Mouse (Mus musculus) adrenal gland, adult 8-10 months (tissue): Measurements from ENCODE around the gene Cd180. TPM values are rescaled to one million over a fixed set of nuclear protein-coding genes. Genes with fewer than 3 reads are reported as not detected.

Experiments
- DNase-seq: peaks from one replicate; pipeline ENCODE4 v3.0.0; 2022
- total RNA-seq, 4 experiments: library from RNA; stranded (reverse); gene quantifications; 2 replicates each; pipeline ENCODE4 v1.2.4; 2022

Cd180 gene
- total RNA-seq, 4 experiments from 2014 or later = 2.3 to 7.4 (median 4.7) TPM

GRCm38 (mm10) chr13:102744481-102745269 lies 51.3 kb downstream of the Cd180 start:
- DNase-seq = no peak

GRCm38 (mm10) chr13:102745270-102745600 lies 51.9 kb downstream of the Cd180 start:
- no peak for DNase-seq

GRCm38 (mm10) chr13:102745626-102746342 lies 52.4 kb downstream of the Cd180 start:
- DNase-seq = no peak

GRCm38 (mm10) chr13:102746803-102747561 lies 53.6 kb downstream of the Cd180 start:
- no peak for DNase-seq

GRCm38 (mm10) chr13:102749194-102749593 lies 55.8 kb downstream of the Cd180 start:
- DNase-seq = no peak

- DNase-seq = no peak
Observed at GRCm38 (mm10) chr13:102749891-102750290, 56.5 kb downstream of the Cd180 start.

- DNase-seq = no peak
Observed at GRCm38 (mm10) chr13:102753714-102754556, 60.6 kb downstream of the Cd180 start.

- no peak for DNase-seq
Observed at GRCm38 (mm10) chr13:102755124-102755523, 61.8 kb downstream of the Cd180 start.

- DNase-seq = peak; percentile 83
Observed at GRCm38 (mm10) chr13:102756071-102756470, 62.7 kb downstream of the Cd180 start.

GRCm38 (mm10) chr13:102758021-102758420 lies 64.7 kb downstream of the Cd180 start:
- DNase-seq = peak; percentile 55

GRCm38 (mm10) chr13:102761410-102761809 lies 68.1 kb downstream of the Cd180 start:
- no peak for DNase-seq

- DNase-seq = no peak
Observed at GRCm38 (mm10) chr13:102762203-102762602, 68.8 kb downstream of the Cd180 start.

GRCm38 (mm10) chr13:102764218-102764617 lies 70.9 kb downstream of the Cd180 start:
- no peak for DNase-seq

- no peak for DNase-seq
Observed at GRCm38 (mm10) chr13:102765216-102765615, 71.9 kb downstream of the Cd180 start.

GRCm38 (mm10) chr13:102767110-102767509 lies 73.8 kb downstream of the Cd180 start:
- no peak for DNase-seq

- DNase-seq = no peak
Observed at GRCm38 (mm10) chr13:102768512-102768911, 75.2 kb downstream of the Cd180 start.

- DNase-seq = no peak
Observed at GRCm38 (mm10) chr13:102770194-102770593, 76.8 kb downstream of the Cd180 start.

GRCm38 (mm10) chr13:102773169-102773568 lies 79.8 kb downstream of the Cd180 start:
- no peak for DNase-seq

GRCm38 (mm10) chr13:102774786-102775201 lies 81.4 kb downstream of the Cd180 start:
- no peak for DNase-seq

- DNase-seq = no peak
Observed at GRCm38 (mm10) chr13:102775506-102775905, 82.1 kb downstream of the Cd180 start.

GRCm38 (mm10) chr13:102778859-102779258 lies 85.5 kb downstream of the Cd180 start:
- DNase-seq = no peak

- no peak for DNase-seq
Observed at GRCm38 (mm10) chr13:102779275-102779674, 85.9 kb downstream of the Cd180 start.
